Mouse (Mus musculus) intestine, postnatal 0 days (tissue): ENCODE data around the gene Mrc1. TPM values are rescaled to one million over a fixed set of nuclear protein-coding genes. Genes with fewer than 3 reads are reported as not detected.

Experiments
- ATAC-seq: fragments of 200-750 bp; cut with Nextera tagmentation; 2 replicates; pipeline ENCODE4 v1.8.0; 2017; ENCODE audit warnings: mild to moderate bottlenecking, moderate TSS enrichment, moderate library complexity
- H3K27ac ChIP-seq: fragments of 300-500 bp; sonication (generic); 2 replicates; pipeline ENCODE4 v1.5.1; 2014; ENCODE audit warnings: mild to moderate bottlenecking, low read depth, low read length, moderate library complexity
- H3K27me3 ChIP-seq: fragments of 300-500 bp; sonication (generic); replicated peaks from 2 replicates; pipeline ENCODE4 v1.6.1; 2014; ENCODE audit warnings: low read length, mixed read lengths; ENCODE audit not compliant: control insufficient read depth, insufficient read depth
- H3K36me3 ChIP-seq: fragments of 300-500 bp; sonication (generic); 2 replicates; pipeline ENCODE4 v1.6.1; 2014; ENCODE audit warnings: mild to moderate bottlenecking, moderate library complexity; ENCODE audit not compliant: control insufficient read depth, insufficient read depth
- H3K4me1 ChIP-seq: fragments of 300-500 bp; sonication (generic); replicated peaks from 2 replicates; pipeline ENCODE4 v1.6.1; 2014; ENCODE audit warnings: antibody characterized with exemption, low read length, mixed read lengths; ENCODE audit not compliant: control insufficient read depth, insufficient read depth
- H3K4me2 ChIP-seq: fragments of 300-500 bp; sonication (generic); replicated peaks from 2 replicates; pipeline ENCODE4 v1.6.1; 2014; ENCODE audit warnings: low read depth, mild to moderate bottlenecking, moderate library complexity
- H3K4me3 ChIP-seq: fragments of 300-500 bp; sonication (generic); 2 replicates; pipeline ENCODE4 v1.5.1; 2014; ENCODE audit warnings: low read depth, low read length
- H3K9ac ChIP-seq: fragments of 300-500 bp; sonication (generic); 2 replicates; pipeline ENCODE4 v1.6.1; 2014; ENCODE audit warnings: mild to moderate bottlenecking, low read depth, low read length
- H3K9me3 ChIP-seq: fragments of 300-500 bp; sonication (generic); 2 replicates; pipeline ENCODE4 v1.6.1; 2016; ENCODE audit warnings: mixed run types; ENCODE audit not compliant: control insufficient read depth
- CTCF ChIP-seq: sonication (generic); IDR thresholded peaks from 2 replicates; pipeline ENCODE4 v1.5.1; 2016; ENCODE audit warnings: low read depth, mild to moderate bottlenecking, control low read depth, antibody characterized with exemption, moderate library complexity
- WGBS: fragments of 180-500 bp; shearing (Covaris S2); extraction: QIAGEN DNeasy Blood & Tissue Kit; methylation state at CpG from one replicate; pipeline ENCODE4 v1.1.7; 2014; 5-methylcytosine and 5-hydroxymethylcytosine counted together
- microRNA counts: library from miRNA; unstranded; fragments of <30 nt; microRNA quantifications from one replicate; lab custom pipeline; 2016
- microRNA-seq: library from miRNA; unstranded; fragments of <30 nt; microRNA quantifications from one replicate; pipeline ENCODE4, GENCODE M21; 2016
- polyA plus RNA-seq: library from polyadenylated mRNA; unstranded; fragments of >200 nt; fragmentation: Nextera tagmentation; extraction: Ambion mirVana; gene quantifications from 2 replicates; pipeline ENCODE4 v1.2.1, GENCODE M21; 2015

The Mrc1 gene
- polyA plus RNA-seq, 1 experiment from 2014 or later: 3.1 TPM

DNA sequence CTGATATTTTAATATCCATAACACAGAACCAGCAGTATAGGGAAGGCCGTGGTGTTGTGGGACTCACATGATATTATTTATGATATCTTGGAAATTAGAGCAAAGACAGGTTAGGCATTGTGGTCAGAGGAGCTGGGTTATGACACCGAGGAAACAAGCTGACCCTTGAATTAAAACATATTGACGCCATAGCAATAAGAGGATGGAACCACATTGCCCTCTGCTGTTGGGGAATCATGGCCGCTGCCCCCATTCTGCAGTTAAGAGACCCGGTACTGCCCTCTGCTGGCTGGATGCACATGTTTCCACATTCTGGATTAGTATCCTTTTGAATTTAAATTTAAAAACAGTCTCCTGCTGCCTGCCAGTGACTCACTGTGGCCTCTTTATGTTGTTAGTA lies 66.1 kb downstream of the Mrc1 start:
- Histone ChIP-seq H3K4me3 (no peak overlapping the region), H3K4me1 (no peaks in the 10 kb centered on the region), H3K9ac (no peak overlapping the region), H3K4me2 (0 out of 2 replicates have a peak overlapping the region, but pooled peaks have one; percentile 13), H3K9me3 (no peaks in the 10 kb centered on the region), H3K27me3 (no peaks in the 10 kb centered on the region), H3K27ac (no peak overlapping the region), H3K36me3 (no peaks in the 10 kb centered on the region)
- peak; percentile 100 for TF ChIP-seq CTCF
- 29% methylated on average over 5 of the region's 5 CpGs for WGBS
- peak; percentile 57 for ATAC-seq

DNA sequence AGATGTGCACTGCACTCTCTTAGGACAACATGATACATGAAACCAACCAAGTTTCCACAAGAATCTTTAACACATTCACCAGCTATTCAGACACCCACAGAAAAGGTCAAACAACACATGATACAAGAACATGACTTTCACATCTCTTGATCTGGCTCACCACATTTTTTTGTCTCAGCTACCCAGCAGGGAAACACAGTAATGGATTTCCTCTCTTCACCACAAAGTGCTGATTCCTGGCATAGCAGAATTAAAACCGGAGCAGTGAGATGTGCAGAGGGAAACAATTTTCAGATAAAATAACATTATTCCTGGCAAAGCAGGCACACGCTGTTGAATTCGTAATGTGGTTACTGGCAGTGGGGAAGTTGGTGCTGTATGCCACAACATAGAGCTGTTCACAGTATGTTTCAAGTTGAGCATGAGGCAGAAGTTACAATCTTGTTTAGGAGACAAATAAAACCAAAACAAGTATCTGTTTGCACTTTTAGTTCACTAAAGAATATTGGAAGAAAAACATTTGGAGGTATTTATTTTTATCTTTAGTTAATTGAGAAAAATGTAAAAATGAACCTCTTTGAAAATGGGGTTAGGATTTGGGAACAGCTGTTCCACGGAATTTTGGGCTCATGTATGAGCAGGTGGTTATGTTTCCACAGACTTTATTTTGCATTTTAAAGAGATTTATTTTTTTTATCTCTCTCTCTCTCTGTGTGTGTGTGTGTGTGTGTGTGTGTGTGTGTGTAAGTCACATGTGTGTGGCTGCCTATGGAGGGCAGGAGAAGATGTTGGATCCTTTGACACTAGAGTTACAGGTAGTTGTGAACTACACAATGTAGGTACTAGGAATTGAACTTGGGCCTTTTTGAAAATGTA lies 83.6 kb downstream of the Mrc1 start:
- Histone ChIP-seq H3K9me3 (peaks cover 6% of the 10 kb centered on the region; the same call in 1 of the 2 replicates), H3K4me3 (no peak overlapping the region), H3K27ac (no peak overlapping the region), H3K9ac (no peak overlapping the region), H3K36me3 (no peaks in the 10 kb centered on the region), H3K4me2 (no peak overlapping the region), H3K4me1 (no peaks in the 10 kb centered on the region), H3K27me3 (no peaks in the 10 kb centered on the region)
- no peak for TF ChIP-seq CTCF
- no peak for ATAC-seq
- WGBS: 89% methylated on average over 4 of the region's 4 CpGs

DNA sequence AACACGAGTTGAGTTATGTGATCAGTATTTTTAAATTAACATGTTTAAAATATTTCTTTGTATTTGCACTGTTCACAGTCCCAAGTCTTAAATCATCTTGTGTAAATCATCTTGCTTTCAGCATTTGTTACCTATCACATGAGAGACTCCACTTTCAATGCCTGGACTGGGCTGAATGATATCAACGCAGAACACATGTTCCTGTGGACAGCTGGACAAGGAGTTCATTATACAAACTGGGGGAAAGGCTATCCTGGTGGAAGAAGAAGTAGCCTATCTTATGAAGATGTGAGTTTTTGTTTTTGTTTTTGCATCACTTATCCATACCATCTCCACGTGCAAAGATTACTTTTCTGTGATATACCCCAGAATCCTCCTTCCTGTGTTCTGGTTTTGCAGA lies 85.9 kb downstream of the Mrc1 start:
- ATAC-seq: no peak
- no peak overlapping the region for H3K4me3 ChIP-seq
- H3K27me3 ChIP-seq: no peaks in the 10 kb centered on the region
- H3K27ac ChIP-seq: no peak overlapping the region
- peaks cover 6% of the 10 kb centered on the region; the same call in 1 of the 2 replicates for H3K9me3 ChIP-seq
- no peak for TF ChIP-seq CTCF
- no peak overlapping the region for H3K9ac ChIP-seq
- H3K4me1 ChIP-seq: no peaks in the 10 kb centered on the region
- H3K4me2 ChIP-seq: no peak overlapping the region
- H3K36me3 ChIP-seq: no peaks in the 10 kb centered on the region
- 58% methylated on average over 3 of the region's 3 CpGs for WGBS

DNA sequence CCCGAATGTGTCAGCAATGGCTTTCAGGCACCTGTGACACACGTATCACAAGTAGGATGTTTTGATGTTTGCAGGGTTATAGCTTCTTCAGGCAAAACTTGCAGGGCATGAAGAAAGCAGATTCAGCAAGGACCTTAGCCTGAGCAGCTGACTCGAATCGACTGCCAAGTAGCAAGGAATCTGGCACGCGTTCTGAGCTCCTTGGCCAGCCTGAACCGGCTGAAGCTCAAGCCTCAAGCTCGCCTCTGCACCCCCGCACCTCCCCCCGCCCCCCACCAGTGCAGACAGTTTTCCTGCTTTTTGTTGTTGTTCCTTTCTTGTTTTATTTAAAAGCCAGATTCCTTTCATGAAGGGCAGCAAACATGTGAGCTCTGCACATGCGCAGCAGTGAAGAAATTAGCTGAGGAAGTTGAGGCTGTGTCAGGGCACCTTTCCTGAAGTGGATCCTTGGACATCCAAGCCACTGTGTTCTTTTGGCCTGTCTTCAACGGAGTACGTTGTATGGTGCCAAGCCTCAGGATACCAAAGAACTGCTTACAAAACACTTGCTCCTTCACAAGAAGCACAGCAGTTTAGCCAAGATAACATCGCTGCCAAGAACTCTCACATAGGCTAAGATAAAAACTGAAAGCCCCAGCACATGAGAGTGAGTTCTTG lies 112.6 kb downstream of the Mrc1 start:
- 61% methylated on average over 14 of the region's 14 CpGs for WGBS
- TF ChIP-seq CTCF: no peak
- peak overlapping the region; percentile 13 for H3K4me2 ChIP-seq
- no peaks in the 10 kb centered on the region for H3K27me3 ChIP-seq
- no peak overlapping the region for H3K4me3 ChIP-seq
- no peak for ATAC-seq
- H3K27ac ChIP-seq: no peak overlapping the region
- H3K4me1 ChIP-seq: no peaks in the 10 kb centered on the region
- no peak overlapping the region for H3K9ac ChIP-seq
- H3K36me3 ChIP-seq: no peaks in the 10 kb centered on the region
- no peaks in the 10 kb centered on the region for H3K9me3 ChIP-seq

DNA sequence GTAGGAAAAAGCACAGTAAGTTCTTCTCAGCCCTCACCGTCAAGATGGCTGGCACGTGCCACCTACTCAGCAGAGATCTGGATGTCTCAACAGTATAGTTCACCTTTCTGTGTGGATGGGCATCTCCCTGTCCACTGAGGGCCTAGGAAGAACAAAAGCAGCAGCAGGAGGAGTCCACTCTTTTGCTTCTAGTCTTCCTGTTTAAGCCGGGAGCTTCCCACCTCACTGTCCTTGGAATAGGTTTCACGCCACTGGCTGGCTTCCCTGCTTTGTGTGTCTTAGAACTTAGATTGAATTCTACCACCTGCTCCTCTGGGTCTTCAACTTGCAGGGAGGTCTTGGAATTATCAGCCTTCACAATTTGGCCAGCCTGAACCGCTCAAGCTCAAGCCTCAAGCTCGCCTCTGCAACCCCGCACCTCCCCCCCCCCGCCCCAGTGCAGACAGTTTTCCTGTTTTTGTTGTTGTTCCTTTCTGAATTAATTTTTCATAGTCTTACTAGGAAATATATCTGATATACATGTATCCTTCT lies 113.2 kb downstream of the Mrc1 start:
- Histone ChIP-seq H3K36me3 (no peaks in the 10 kb centered on the region), H3K9ac (no peak overlapping the region), H3K27me3 (no peaks in the 10 kb centered on the region), H3K27ac (no peak overlapping the region), H3K4me3 (no peak overlapping the region), H3K9me3 (no peaks in the 10 kb centered on the region), H3K4me1 (no peaks in the 10 kb centered on the region), H3K4me2 (no peak overlapping the region)
- no peak for ATAC-seq
- TF ChIP-seq CTCF: no peak
- WGBS: 70% methylated on average over 8 of the region's 8 CpGs

MicroRNAs encoded within 50 kb of the gene (microRNA counts, 519-probe panel; counts per million panel counts)
- microRNA mmu-miR-511 (lab: Ali Mortazavi, UCI): not detected

Small RNAs within 50 kb of the gene (microRNA-seq; reads per million reads assigned to microRNA genes)
- gene Mir511: 10.9 reads per million, percentile 21 among the genes with 10 or more reads in this experiment

Other genes starting within 250 kb of the Mrc1 start
- 83.3 and 85.7 TPM in 2 replicates for gene Hacd1, start 173.3 kb upstream of the Mrc1 start, polyA plus RNA-seq
- 21.2 and 21.8 TPM in 2 replicates for gene Stam, start 155.3 kb upstream of the Mrc1 start, polyA plus RNA-seq
- 12.2 and 14.6 TPM in 2 replicates for gene Tmem236, start 54.9 kb upstream of the Mrc1 start, polyA plus RNA-seq
- 0.05 TPM in 1 of 2 replicates, not detected in the other for gene Slc39a12, start 158.9 kb downstream of the Mrc1 start, polyA plus RNA-seq